Mouse (Mus musculus) spleen, adult 10 weeks (tissue): ENCODE measurements around the gene Oasl1. TPM values are rescaled to one million over a fixed set of nuclear protein-coding genes. Genes with fewer than 3 reads are reported as not detected.

Experiments
- polyA plus RNA-seq: library from polyadenylated mRNA; stranded (reverse); fragments of 350-450 nt; fragmentation: Illumina TruSeq; extraction: RNeasy Lipid Tissue Mini Kit (QIAGEN cat#74804); gene quantifications from one replicate; pipeline ENCODE4 v1.2.3, GENCODE M21; 2015; ENCODE audit warnings: low replicate concordance; ENCODE audit not compliant: insufficient read depth

The Oasl1 gene
- 8.6 TPM for polyA plus RNA-seq

DNA sequence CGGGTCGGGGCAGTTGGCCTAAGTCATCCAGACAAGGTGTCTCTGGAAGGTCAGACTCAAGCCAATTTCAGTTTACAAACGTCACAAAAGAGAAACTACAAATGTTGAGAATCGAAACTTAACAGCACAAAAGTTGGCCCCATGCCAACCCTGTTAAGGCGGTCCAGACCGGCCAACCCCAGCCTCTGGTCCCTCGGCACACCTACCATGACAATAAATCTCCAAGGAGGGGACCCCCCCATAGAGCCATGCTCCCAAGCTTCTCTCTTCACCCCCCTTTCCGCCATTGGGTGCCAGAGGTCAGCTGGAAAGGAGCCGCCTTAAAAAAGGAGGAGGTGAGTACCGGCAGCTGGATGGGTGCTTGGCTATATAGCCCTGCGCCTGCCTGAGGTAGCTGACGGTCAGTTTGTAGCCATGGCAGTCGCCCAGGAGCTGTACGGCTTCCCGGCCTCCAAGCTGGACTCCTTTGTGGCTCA lies at the start of gene Oasl1:
TSS of gene Oasl1 (plus strand) at position 243 of the 476 bp plus-strand sequence.

DNA sequence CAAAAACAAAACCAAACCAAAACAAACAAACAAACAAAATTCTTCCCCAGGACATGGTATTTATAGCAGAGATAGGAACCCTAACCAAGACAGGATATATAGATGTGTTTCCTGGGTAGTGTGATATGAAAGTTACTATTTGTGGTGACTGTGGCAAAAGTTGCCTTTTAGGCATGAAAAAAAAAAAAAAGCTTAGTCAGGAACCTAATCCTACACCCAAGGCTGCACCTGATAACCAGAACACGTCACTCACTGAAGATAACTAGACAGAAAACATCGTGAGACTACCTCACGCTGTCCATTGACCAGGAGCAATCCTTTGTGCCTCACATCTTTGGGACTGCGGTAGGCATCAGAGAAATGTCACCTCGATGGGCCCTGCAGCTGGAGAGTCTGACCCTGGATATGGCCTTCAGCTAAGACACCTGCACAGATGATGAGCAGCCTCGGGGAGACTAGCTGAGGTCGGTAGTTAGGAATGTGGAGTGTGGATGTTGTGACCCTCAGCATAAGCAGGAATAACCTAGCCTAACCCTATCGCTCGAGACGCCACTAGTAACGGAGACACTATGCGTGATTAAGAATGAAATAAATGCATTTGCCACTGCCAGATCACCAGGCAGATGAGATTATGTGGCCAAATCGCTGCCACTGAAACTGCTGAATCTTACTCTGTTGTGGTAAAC lies 26.2 kb upstream of the Oasl1 start, which contains the start of gene Oasl2:
TSS of gene Oasl2 (plus strand) at position 249 of the 686 bp plus-strand sequence.

DNA sequence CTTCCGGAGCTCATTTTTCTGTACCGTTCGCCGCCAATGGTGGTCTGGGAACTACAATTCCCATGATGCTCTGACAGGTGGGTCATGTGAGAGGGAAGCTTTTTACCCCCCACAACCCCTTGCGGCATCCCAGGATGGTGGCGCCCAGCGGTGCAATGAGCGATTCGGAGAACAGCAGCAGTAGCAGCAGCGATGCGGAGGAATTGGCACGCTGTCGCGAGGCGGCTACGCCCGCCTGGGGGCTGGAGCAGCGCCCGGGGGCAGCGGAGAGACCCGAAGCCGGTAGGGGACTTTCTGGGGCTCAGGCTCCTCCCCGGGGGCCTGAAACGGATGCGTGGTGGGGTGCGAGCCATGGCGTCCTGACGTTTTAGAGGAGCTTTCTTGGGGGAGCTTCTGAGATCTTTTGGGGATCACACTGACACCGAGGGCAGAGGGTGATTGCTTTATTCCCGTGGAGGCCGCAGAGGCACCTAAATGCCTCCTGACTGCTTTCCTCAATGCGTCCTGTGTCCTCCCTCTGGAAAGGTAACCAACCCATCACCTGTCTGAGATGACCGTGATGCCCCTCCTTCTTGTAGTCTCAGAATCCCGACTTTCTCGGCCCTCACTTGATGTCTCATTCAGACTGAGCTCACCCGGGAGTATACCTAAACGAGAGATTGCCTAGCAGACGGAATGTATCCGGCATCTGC lies 19.2 kb downstream of the Oasl1 start, which contains the start of gene 2210016L21Rik:
TSS of gene 2210016L21Rik (plus strand) at position 85 of the 692 bp plus-strand sequence.

DNA sequence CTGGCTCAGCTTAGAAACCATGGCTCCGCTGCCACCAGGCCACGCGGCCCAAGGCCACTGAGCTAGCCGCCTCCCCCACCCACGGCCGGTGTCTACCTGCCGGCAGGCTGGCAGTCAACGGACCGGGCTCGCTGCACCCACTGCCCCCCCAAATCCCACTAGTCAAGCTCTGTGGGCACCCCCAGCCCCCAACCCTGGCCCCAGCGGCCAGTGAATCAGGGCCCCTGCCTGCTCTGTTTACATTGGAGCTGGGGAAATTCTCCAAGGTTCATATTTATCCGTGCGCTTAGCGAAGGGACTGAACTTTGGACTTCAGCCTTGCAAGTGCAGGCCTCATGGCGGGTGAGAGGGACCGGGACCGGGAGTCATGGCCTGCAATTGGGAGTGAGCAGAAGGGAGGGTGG lies 47.8 kb downstream of the Oasl1 start, which contains the start of gene Hnf1a:
TSS of gene Hnf1a (minus strand) at position 271 of the 404 bp plus-strand sequence.

Other genes with a start within 250 kb of the Oasl1 start
- 95.6 TPM for gene Gltp, start 232.3 kb upstream of the Oasl1 start, polyA plus RNA-seq
- 15.2 TPM for gene Tchp, start 215.5 kb upstream of the Oasl1 start, polyA plus RNA-seq
- gene Ankrd13a, start 148.6 kb upstream of the Oasl1 start, polyA plus RNA-seq, result 132 TPM
- 99.1 TPM for gene Git2, start 147.7 kb upstream of the Oasl1 start, polyA plus RNA-seq
- gene 1500011B03Rik, start 99.8 kb upstream of the Oasl1 start, polyA plus RNA-seq, result 46.1 TPM
- gene 4930519G04Rik, start 69.6 kb upstream of the Oasl1 start, polyA plus RNA-seq, result not detected
- gene Gm9936, start 64.6 kb upstream of the Oasl1 start, polyA plus RNA-seq, result not detected
- gene Oasl2, start 26.3 kb upstream of the Oasl1 start, polyA plus RNA-seq, result 44.4 TPM
- gene 2210016L21Rik, start 18.9 kb downstream of the Oasl1 start, polyA plus RNA-seq, result 16.4 TPM
- not detected for gene Hnf1a, start 47.9 kb downstream of the Oasl1 start, polyA plus RNA-seq
- 33.3 TPM for gene Sppl3, start 87.9 kb downstream of the Oasl1 start, polyA plus RNA-seq
- not detected for gene Gm10401, start 175.1 kb downstream of the Oasl1 start, polyA plus RNA-seq
- 5.3 TPM for gene Acads, start 196.1 kb downstream of the Oasl1 start, polyA plus RNA-seq
- gene Unc119b, start 211.7 kb downstream of the Oasl1 start, polyA plus RNA-seq, result 26.3 TPM
- gene Mlec, start 234.9 kb downstream of the Oasl1 start, polyA plus RNA-seq, result 86.7 TPM